Mouse (Mus musculus): ENCODE measurements around the gene Atp2c2. TPM values are rescaled to one million over a fixed set of nuclear protein-coding genes. Genes with fewer than 3 reads are reported as not detected.

The Atp2c2 gene
- total and polyA plus RNA-seq, 3 experiments: 0.27 to 0.58 TPM; not detected in 1

GRCm38 (mm10) chr8:119743291-119744026 is 43.6 kb downstream of the Atp2c2 start (continued):
- TF ChIP-seq UBTF (IDR thresholded peaks at IDR 0.05; ENCODE audit: borderline replicate concordance, insufficient read depth, low read depth, low read length) (no peak), POLR2A (IDR thresholded peaks at IDR 0.05; ENCODE audit: control insufficient read depth in 1 of 2, insufficient read depth in 1 of 2, low read depth in 1 of 2, low read length in 2 of 2, poor library complexity in 1 of 2) (no peak), RAD21 (IDR thresholded peaks at IDR 0.05; ENCODE audit: low read depth, low read length) (peak; percentile 44), ZKSCAN1 (IDR thresholded peaks at IDR 0.05; ENCODE audit: low read depth, low read length) (no peak)

- Histone ChIP-seq H3K27me3 (ENCODE audit: control insufficient read depth in 1 of 2, insufficient read depth in 2 of 2, low read length in 2 of 2) (no peaks in the 10 kb centered on the region), H3K9ac (ENCODE audit: control insufficient read depth, low read depth, low read length, poor library complexity, severe bottlenecking) (peak overlapping the region; percentile 31; the same call in 1 of the 2 replicates), H3K9me3 (replicated peaks; ENCODE audit: insufficient read depth, low read length) (no peaks in the 10 kb centered on the region), H3K4me3 (ENCODE audit: control insufficient read depth in 1 of 2, insufficient read depth in 1 of 2, low read depth in 2 of 2, low read length in 2 of 2) (peak overlapping the region in 1 of 2 experiments; percentile 41; a peak in 3 of 4 replicates), H3K79me2 (ENCODE audit: control insufficient read depth, insufficient read depth, low read length, poor library complexity) (no peaks in the 10 kb centered on the region), H3K27ac (ENCODE audit: control insufficient read depth, low read depth, low read length) (peak overlapping the region; percentile 6; the same call in 1 of the 2 replicates), H3K36me3 (ENCODE audit: control insufficient read depth in 1 of 2, insufficient read depth in 2 of 2, low read length in 2 of 2) (peaks cover 0 to 2% of the 10 kb centered on the region in 2 experiments; a peak in 1 of 4 replicates), H3K4me1 (ENCODE audit: control insufficient read depth in 1 of 2, insufficient read depth in 2 of 2, low read length in 2 of 2) (peaks cover 2 to 15% of the 10 kb centered on the region in 2 experiments; a peak in 3 of 4 replicates)
- TF ChIP-seq ZNF384 (IDR thresholded peaks at IDR 0.05; ENCODE audit: low read depth, low read length) (no peak), TBP (IDR thresholded peaks at IDR 0.05; ENCODE audit: low read depth, low read length) (peak; percentile 52; the same call in 1 of the 2 replicates), MYB (IDR thresholded peaks at IDR 0.05; ENCODE audit: low read depth, low read length) (no peak), TCF12 (IDR thresholded peaks at IDR 0.05; ENCODE audit: low read depth, low read length) (peak; percentile 22; the same call in 1 of the 2 replicates), ETS1 (IDR thresholded peaks at IDR 0.05; ENCODE audit: low read depth, low read length) (peak; percentile 38), E2F4 (IDR thresholded peaks at IDR 0.05; ENCODE audit: borderline replicate concordance, low read depth, low read length) (no peak), HCFC1 (IDR thresholded peaks at IDR 0.05; ENCODE audit: low read depth, low read length) (peak; percentile 30; the same call in 1 of the 2 replicates), MAX (IDR thresholded peaks at IDR 0.05; ENCODE audit: low read length) (no peak), EP300 (IDR thresholded peaks at IDR 0.05; ENCODE audit: low read depth in 1 of 2, low read length in 2 of 2) (peak in 1 of 2 experiments; percentile 56; a peak in 2 of 4 replicates), GATA1 (IDR thresholded peaks at IDR 0.05; ENCODE audit: low read depth, low read length) (peak; percentile 78), MAZ (IDR thresholded peaks at IDR 0.05; ENCODE audit: low read depth, low read length) (peak; percentile 78; the same call in 1 of the 2 replicates)
- peak; percentile 79 for DNase-seq (ENCODE audit: low read depth, low spot score)
Measured at GRCm38 (mm10) chr8:119744604-119745003, 44.8 kb downstream of the Atp2c2 start.
